Mouse (Mus musculus): ENCODE data around the gene Tada2b.

- TF ChIP-seq GATA1 (IDR thresholded peaks at IDR 0.05; ENCODE audit: borderline replicate concordance, low read length) (no peak), CTCF (IDR thresholded peaks at IDR 0.05; ENCODE audit: low read depth, low read length) (no peak), TAL1 (conservative IDR thresholded peaks at IDR 0.05; ENCODE audit: low read depth, low read length) (no peak)
Measured at GRCm38 (mm10) chr5:36449710-36450358, 34.3 kb downstream of the Tada2b start.
